Mouse (Mus musculus) C2C12 (cell line): ENCODE measurements at regions not wholly inside any gene's neighbourhood (a gene's known extent, or its start where the extent isn't known, plus 50 kb on each side); places are given as distances from the start of the nearest gene placed in this dataset.

Experiments used
- H3K27me3 ChIP-seq: one replicate; pipeline ENCODE4 v1.6.1; 2011; ENCODE audit not compliant: control insufficient read depth, insufficient read depth, insufficient read length
- H3K36me3 ChIP-seq: one replicate; pipeline ENCODE4 v1.6.1; 2011; ENCODE audit not compliant: control insufficient read depth, insufficient read depth
- H3K4me3 ChIP-seq: one replicate; pipeline ENCODE4 v1.5.1; 2011; ENCODE audit warnings: mild to moderate bottlenecking, control low read depth; ENCODE audit not compliant: poor library complexity, insufficient read depth, severe bottlenecking
- H3K79me2 ChIP-seq: one replicate; pipeline ENCODE4 v1.6.1; 2011; ENCODE audit not compliant: control insufficient read depth, insufficient read depth
- H3K79me3 ChIP-seq: one replicate; pipeline ENCODE4 v1.6.1; 2011; ENCODE audit warnings: low read depth, control low read depth
- H3ac ChIP-seq: one replicate; pipeline ENCODE3; 2011; ENCODE audit warnings: low read depth; ENCODE audit not compliant: control insufficient read depth, insufficient read length
- CEBPB ChIP-seq: IDR thresholded peaks from one replicate; pipeline ENCODE4 v1.6.1; 2011; ENCODE audit warnings: low read depth, mild to moderate bottlenecking, control low read depth, moderate library complexity
- CTCF ChIP-seq: IDR thresholded peaks from one replicate; pipeline ENCODE4 v1.5.1; 2011; ENCODE audit not compliant: control insufficient read depth, insufficient read depth, insufficient read length
- FOSL1 ChIP-seq: IDR thresholded peaks from one replicate; pipeline ENCODE4 v1.8.0; 2011; ENCODE audit warnings: mild to moderate bottlenecking, low read length; ENCODE audit not compliant: poor library complexity, insufficient read depth, severe bottlenecking
- MAX ChIP-seq: IDR thresholded peaks from one replicate; pipeline ENCODE4 v1.6.1; 2011; ENCODE audit warnings: mild to moderate bottlenecking, control low read depth
- MYOD1 ChIP-seq: IDR thresholded peaks from one replicate; pipeline ENCODE4 v1.6.1; 2011; ENCODE audit warnings: low read depth; ENCODE audit not compliant: control insufficient read depth, insufficient read length
- MYOG ChIP-seq: IDR thresholded peaks from one replicate; pipeline ENCODE4 v1.6.1; 2011; ENCODE audit not compliant: control insufficient read depth, insufficient read length; ENCODE audit errors: extremely low read depth
- USF1 ChIP-seq: IDR thresholded peaks from one replicate; pipeline ENCODE4 v1.6.1; 2011; ENCODE audit warnings: low read depth, mild to moderate bottlenecking, control low read depth, moderate library complexity

DNA sequence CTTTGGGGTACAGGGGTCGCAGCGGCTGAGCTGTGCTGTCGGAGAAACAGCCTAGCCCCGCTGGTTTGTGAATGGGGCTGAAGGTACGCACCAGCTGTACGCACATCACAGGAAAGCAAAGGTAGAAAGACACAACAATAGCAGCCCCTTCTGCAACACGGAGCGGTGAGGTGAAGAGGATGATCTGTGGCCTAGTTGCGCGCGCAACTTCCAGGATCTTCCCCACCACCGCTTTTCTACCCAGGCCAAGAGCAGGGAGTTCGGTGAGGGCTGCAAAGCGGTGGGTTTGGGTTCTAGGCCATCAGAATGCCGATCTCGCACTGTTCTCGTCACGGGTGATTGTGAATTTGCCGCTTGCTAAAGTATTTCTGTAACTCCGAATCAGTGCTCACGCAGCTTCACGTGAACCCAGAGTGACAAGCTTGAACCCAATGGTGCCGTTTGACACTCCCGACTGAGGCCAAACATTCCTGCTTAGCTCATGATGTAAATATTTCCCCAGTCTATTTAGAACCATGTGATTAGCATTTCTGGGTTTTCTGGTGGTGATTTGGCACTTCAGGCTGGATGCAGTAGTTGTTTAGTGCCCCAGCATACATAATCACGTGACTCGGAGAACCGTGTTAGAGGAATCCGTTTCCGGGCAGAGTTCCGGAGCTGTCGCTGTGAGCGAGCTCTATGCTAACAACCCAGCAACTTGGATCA is 54.7 kb downstream of the Cryaa start:
- Histone ChIP-seq H3K27me3 (no peaks in the 10 kb centered on the region), H3K79me2 (no peaks in the 10 kb centered on the region), H3K4me3 (no peak overlapping the region), H3K79me3 (no peaks in the 10 kb centered on the region), H3K36me3 (no peaks in the 10 kb centered on the region), H3ac (no peak overlapping the region)
- TF ChIP-seq CEBPB (no peak), USF1 (no peak), MYOG (no peak), FOSL1 (no peak), MAX (no peak), CTCF (no peak), MYOD1 (no peak)

DNA sequence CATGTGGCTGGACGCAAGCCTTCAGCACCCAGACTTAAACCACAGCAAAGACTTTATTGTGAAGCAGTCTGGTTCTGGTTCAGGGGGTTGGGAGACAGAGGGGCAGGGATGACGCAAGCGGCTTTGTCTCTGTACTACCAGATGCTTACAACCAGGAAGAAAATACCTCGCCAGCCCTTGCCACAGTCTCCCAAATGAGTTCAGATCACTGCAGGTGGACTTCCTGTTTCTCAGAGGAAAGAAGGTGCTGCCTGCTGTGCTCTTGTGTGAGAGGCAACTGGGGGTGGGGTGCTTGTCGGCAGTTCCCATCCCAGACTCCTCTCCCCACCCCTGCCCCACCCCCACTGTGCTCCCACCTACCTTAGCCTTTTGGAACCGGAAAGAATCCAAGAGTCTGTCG is 56.9 kb downstream of the Cryaa start:
- no peaks in the 10 kb centered on the region for H3K79me3 ChIP-seq
- no peak overlapping the region for H3K4me3 ChIP-seq
- H3K79me2 ChIP-seq = no peaks in the 10 kb centered on the region
- TF ChIP-seq MYOG (no peak), FOSL1 (no peak), CEBPB (no peak), CTCF (no peak), MYOD1 (no peak), USF1 (no peak), MAX (no peak)
- no peak overlapping the region for H3ac ChIP-seq
- no peaks in the 10 kb centered on the region for H3K27me3 ChIP-seq
- no peaks in the 10 kb centered on the region for H3K36me3 ChIP-seq

DNA sequence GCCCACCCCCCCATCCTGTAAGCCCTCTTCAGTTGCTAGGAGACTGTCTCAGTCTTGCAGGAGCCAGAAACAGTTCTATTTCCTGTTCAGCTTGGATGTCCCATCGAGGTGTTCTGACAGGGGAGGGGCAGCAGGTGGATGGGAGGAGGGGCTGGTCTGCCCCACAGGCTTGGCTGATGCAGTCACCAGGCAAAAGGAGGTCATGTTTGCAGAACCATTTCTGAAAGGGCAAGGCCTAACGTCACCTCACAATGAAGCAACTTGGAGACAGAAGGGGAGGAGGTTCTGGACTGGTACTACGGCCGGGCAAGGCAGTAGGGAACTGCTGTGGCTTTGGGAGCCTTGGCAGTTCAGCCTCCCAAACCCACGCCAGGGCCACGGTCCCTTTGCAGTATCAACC is 59.1 kb downstream of the Cryaa start:
- Histone ChIP-seq H3K36me3 (no peaks in the 10 kb centered on the region), H3K79me3 (no peaks in the 10 kb centered on the region), H3K79me2 (no peaks in the 10 kb centered on the region), H3K4me3 (no peak overlapping the region), H3ac (no peak overlapping the region), H3K27me3 (no peaks in the 10 kb centered on the region)
- no peak for TF ChIP-seq FOSL1
- TF ChIP-seq MAX = no peak
- TF ChIP-seq MYOG = no peak
- TF ChIP-seq USF1 = no peak
- TF ChIP-seq CTCF = no peak
- TF ChIP-seq MYOD1 = no peak
- no peak for TF ChIP-seq CEBPB

DNA sequence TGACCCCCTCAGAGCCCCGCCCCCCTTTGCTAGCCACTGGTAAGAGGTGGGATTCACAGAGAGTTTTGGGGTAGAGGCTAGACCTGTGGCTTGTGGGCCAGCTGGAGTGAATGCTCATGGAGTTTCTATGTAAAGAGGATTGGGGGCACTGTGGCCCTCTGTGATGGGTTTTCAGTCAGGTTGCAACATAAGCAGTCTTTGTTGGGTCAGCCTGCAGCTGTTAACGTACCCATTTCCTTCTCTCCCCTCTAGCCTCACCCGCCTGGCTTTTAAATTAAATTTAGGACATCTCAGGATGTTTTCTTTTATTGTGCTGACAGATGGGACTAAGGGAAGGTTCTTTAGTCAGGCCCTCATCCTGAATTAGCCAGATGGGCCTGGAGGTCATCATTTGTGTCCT is 60.6 kb downstream of the Cryaa start:
- Histone ChIP-seq H3K79me3 (no peaks in the 10 kb centered on the region), H3K79me2 (no peaks in the 10 kb centered on the region), H3ac (no peak overlapping the region), H3K27me3 (no peaks in the 10 kb centered on the region), H3K36me3 (no peaks in the 10 kb centered on the region), H3K4me3 (no peak overlapping the region)
- TF ChIP-seq CEBPB (no peak), MYOD1 (no peak), USF1 (no peak), CTCF (no peak)

DNA sequence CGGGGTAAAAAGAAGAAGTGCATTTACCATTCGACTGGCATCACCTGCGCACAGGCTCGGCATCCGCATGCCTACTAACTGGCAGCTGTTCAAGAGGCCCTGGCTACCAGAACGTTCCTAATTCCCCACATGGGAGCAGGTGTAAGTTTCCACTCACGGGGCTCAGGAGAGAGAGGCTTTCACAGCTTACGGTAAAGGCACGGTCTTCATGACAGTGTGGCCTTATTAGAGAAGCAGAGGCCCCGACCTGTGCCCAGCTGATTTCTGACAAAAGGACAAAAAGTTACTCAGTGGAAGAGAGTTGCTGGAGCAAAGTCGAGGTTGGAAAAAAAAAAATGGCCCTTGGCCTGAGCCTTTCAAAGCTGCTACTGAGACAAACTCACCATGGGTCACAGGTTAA is 62.0 kb downstream of the Cryaa start:
- no peak overlapping the region for H3K4me3 ChIP-seq
- H3ac ChIP-seq = no peak overlapping the region
- no peaks in the 10 kb centered on the region for H3K79me3 ChIP-seq
- H3K79me2 ChIP-seq = no peaks in the 10 kb centered on the region
- H3K27me3 ChIP-seq = no peaks in the 10 kb centered on the region
- TF ChIP-seq MYOG (no peak), MAX (no peak), USF1 (no peak), MYOD1 (no peak)
- H3K36me3 ChIP-seq = no peaks in the 10 kb centered on the region

DNA sequence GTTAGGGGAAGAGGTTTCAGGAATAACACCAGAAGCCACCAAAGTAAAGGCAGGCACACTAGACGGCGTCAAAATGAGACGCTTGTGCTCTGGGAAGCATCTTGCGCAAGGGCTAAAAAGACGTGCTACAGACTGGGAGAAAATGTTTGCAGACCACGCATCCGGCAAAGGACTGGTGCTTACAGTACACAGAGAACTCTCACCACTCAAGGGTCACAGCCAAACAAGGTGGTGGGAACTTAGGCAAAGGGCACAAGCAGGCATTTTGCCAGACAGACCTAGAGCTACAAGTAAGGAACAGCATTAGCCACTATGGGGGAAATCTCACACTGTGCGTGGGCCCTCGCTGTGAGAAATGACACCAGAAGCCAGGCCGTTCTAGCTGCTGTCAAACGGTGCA is 62.5 kb downstream of the Cryaa start:
- Histone ChIP-seq H3ac (no peak overlapping the region), H3K27me3 (no peaks in the 10 kb centered on the region), H3K4me3 (no peak overlapping the region), H3K79me2 (no peaks in the 10 kb centered on the region), H3K36me3 (no peaks in the 10 kb centered on the region), H3K79me3 (no peaks in the 10 kb centered on the region)
- TF ChIP-seq CEBPB (peak; percentile 24), MYOD1 (no peak), USF1 (no peak)

DNA sequence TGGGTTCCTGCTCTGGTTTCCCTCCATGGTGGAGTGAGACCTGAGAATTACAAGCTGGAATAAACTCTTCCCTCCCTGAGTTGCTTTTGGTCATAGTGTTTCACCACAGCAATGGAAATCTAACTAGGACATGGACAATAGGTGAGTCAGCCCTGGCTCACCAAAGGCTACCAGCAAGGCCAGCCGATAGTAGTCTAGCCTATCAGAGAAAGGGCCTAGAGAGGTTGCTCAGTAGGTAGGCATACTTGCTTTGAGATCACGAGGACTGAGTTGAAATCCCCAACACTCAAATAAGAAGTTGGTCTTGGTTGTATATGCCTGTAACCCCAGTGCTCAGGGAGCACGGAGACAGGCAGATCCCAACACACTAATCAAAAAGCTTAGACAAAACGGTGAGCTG is 66.0 kb downstream of the Cryaa start:
- no peak overlapping the region for H3K4me3 ChIP-seq
- H3ac ChIP-seq = no peak overlapping the region
- H3K27me3 ChIP-seq = no peaks in the 10 kb centered on the region
- H3K79me2 ChIP-seq = no peaks in the 10 kb centered on the region
- H3K79me3 ChIP-seq = no peaks in the 10 kb centered on the region
- H3K36me3 ChIP-seq = no peaks in the 10 kb centered on the region
- TF ChIP-seq USF1 (no peak), CTCF (no peak), MAX (no peak), MYOG (no peak), MYOD1 (no peak)
